Mouse (Mus musculus) bone marrow, adult 2 months (tissue): ENCODE results near the gene Ppox.
A peak's percentile ranks its signal among the peaks of the same experiment; 100 is the strongest.

ENCODE experiments used
- CTCF ChIP-seq: fragments of 200-500 bp; IDR thresholded peaks from 2 replicates; pipeline ENCODE4 v1.5.1; 2011; ENCODE audit warnings: low read length, control low read depth; ENCODE audit not compliant: control insufficient read depth, insufficient read depth
- POLR2A ChIP-seq: fragments of 200-500 bp; IDR thresholded peaks from 2 replicates; pipeline ENCODE4 v1.6.1; 2011; ENCODE audit warnings: low read depth, mild to moderate bottlenecking, control low read depth, low read length, borderline replicate concordance; ENCODE audit not compliant: control insufficient read depth

DNA sequence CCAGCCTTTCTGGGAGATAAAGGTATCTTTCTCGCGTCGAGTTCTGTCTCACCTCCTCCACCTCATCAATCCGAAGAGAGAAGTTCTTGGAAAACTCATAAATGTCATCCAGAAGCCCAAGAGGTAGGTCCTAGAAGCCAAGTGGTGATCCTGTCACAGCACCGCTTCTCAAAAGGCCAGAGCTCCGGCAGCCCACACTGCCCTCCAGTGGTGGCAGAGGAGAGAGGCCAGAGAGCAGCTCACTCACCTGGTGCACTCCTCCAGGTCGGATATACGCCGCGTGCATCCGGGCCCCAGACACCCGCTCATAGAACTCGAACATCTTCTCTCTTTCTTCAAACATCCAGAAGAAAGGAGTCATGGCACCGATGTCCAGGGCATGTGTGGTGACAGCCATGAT is 42.5 kb downstream of the Ppox start:
- TF ChIP-seq CTCF (peak; percentile 92), POLR2A (no peak)
